Mouse (Mus musculus) right cerebral cortex, adult 2 months (tissue): ENCODE measurements around the gene Tmed1.
A peak's percentile ranks its signal among the peaks of the same experiment; 100 is the strongest.
"Not testable (repeated sequence)": the region's sequence is repeated elsewhere in the genome, so short reads cannot be mapped to it uniquely, and the experiment has no call there.

ENCODE experiments used
- DNase-seq, 2 experiments: peaks; one replicate each; pipeline ENCODE4 v3.0.0; 2021 to 2022; ENCODE audit warnings: low spot score in 2 of 2

Tmed1 gene

GRCm38 (mm10) chr9:21509772-21510688 lies at the start of gene Tmed1:
Tmed1 (minus strand) TSS chr9:21510252.
- DNase-seq, result peak; percentile 93 to 96

GRCm38 (mm10) chr9:21559151-21559550 lies 49.1 kb upstream of the Tmed1 start:
- DNase-seq, result no peak

GRCm38 (mm10) chr9:21558366-21558765 lies 48.3 kb upstream of the Tmed1 start:
- no peak for DNase-seq

- no peak for DNase-seq
Observed at GRCm38 (mm10) chr9:21557556-21557955, 47.5 kb upstream of the Tmed1 start.

GRCm38 (mm10) chr9:21556996-21557395 lies 46.9 kb upstream of the Tmed1 start:
- DNase-seq, result no peak

GRCm38 (mm10) chr9:21555198-21555742 lies 45.2 kb upstream of the Tmed1 start:
- no peak for DNase-seq

- no peak for DNase-seq
Observed at GRCm38 (mm10) chr9:21553607-21554273, 43.7 kb upstream of the Tmed1 start.

GRCm38 (mm10) chr9:21551049-21551448 lies 41.0 kb upstream of the Tmed1 start:
- no peak for DNase-seq

- peak; percentile 18 to 62 for DNase-seq
Observed at GRCm38 (mm10) chr9:21547075-21547941, 37.3 kb upstream of the Tmed1 start.

GRCm38 (mm10) chr9:21546789-21547074 lies 36.7 kb upstream of the Tmed1 start, which contains the start of gene Carm1:
Carm1 (plus strand) TSS chr9:21546894.
- no peak for DNase-seq

GRCm38 (mm10) chr9:21545916-21546788 lies 36.1 kb upstream of the Tmed1 start:
- DNase-seq, result peak; percentile 98

- DNase-seq, result no peak
Observed at GRCm38 (mm10) chr9:21545351-21545915, 35.4 kb upstream of the Tmed1 start.

GRCm38 (mm10) chr9:21542001-21542400 lies 31.9 kb upstream of the Tmed1 start:
- not testable (repeated sequence) for DNase-seq

GRCm38 (mm10) chr9:21539981-21540753 lies 30.1 kb upstream of the Tmed1 start:
- DNase-seq, result no peak

GRCm38 (mm10) chr9:21537009-21537408 lies 27.0 kb upstream of the Tmed1 start:
- no peak for DNase-seq

GRCm38 (mm10) chr9:21536501-21536900 lies 26.4 kb upstream of the Tmed1 start:
- no peak for DNase-seq

- no peak for DNase-seq
Observed at GRCm38 (mm10) chr9:21527917-21528324, 17.9 kb upstream of the Tmed1 start.

- no peak for DNase-seq
Observed at GRCm38 (mm10) chr9:21527100-21527801, 17.2 kb upstream of the Tmed1 start.

- DNase-seq, result no peak
Observed at GRCm38 (mm10) chr9:21526634-21526944, 16.5 kb upstream of the Tmed1 start.
